Mouse (Mus musculus): ENCODE data around the gene 4930519P11Rik.

DNA sequence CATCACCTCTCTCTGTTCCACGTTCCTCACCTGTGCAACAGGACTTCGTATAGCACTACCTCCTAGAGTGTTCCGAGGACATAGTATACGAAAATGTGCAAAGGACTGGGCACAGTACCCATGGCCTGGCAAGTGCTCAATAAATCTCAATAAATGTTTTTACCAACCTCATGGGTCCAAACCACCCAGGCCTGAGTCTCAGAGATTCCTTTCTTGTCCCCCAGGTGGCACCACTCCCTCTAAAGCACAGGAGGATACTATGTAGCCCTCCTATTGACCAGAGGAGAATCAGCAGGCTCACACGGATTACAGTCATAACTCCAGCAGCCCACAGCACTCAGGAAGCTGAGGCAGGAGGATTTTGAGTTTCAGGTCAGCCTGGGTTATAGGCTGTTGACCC, 33.4 kb upstream of the 4930519P11Rik start:
- no peak for TF ChIP-seq CTCF (IDR thresholded peaks at IDR 0.05; ENCODE audit: borderline replicate concordance, insufficient read depth, low read length)
- no peak for TF ChIP-seq POLR2A (IDR thresholded peaks at IDR 0.05; ENCODE audit: low read depth, low read length)
